Mouse (Mus musculus) ES-E14 (cell line): Measurements from ENCODE around the gene Fdx1l.

Experiments
- HCFC1 ChIP-seq: IDR thresholded peaks from 2 replicates; pipeline ENCODE4 v1.6.1; 2012; ENCODE audit warnings: low read length, inconsistent platforms, borderline replicate concordance; ENCODE audit not compliant: insufficient read depth
- MAFK ChIP-seq: IDR thresholded peaks from 2 replicates; pipeline ENCODE4 v1.6.1; 2014; ENCODE audit warnings: mild to moderate bottlenecking, low read depth, low read length, inconsistent platforms; ENCODE audit not compliant: insufficient read depth
- ZC3H11A ChIP-seq: IDR thresholded peaks from 2 replicates; pipeline ENCODE4 v1.6.1; 2012; ENCODE audit warnings: low read depth, mild to moderate bottlenecking, inconsistent platforms, low read length, borderline replicate concordance
- ZNF384 ChIP-seq: IDR thresholded peaks from 2 replicates; pipeline ENCODE4 v1.6.1; 2012; ENCODE audit warnings: low read depth, low read length, inconsistent platforms

GRCm38 (mm10) chr9:21074173-21074572 is 759 bp upstream of the Fdx1l start:
- TF ChIP-seq HCFC1 (no peak), MAFK (no peak), ZC3H11A (no peak), ZNF384 (no peak)
